Mouse (Mus musculus) ES-Bruce4 (cell line): ENCODE results near the gene Obp2b.

Experiments
- CTCF ChIP-seq: IDR thresholded peaks from one replicate; pipeline ENCODE4 v1.8.1; 2011; ENCODE audit warnings: low read depth, low read length
- EP300 ChIP-seq: IDR thresholded peaks from 2 replicates; pipeline ENCODE4 v1.6.1; 2011; ENCODE audit warnings: low read depth, low read length; ENCODE audit not compliant: insufficient read depth
- POLR2A ChIP-seq: IDR thresholded peaks from one replicate; pipeline ENCODE4 v1.8.1; 2011; ENCODE audit warnings: low read length; ENCODE audit not compliant: insufficient read depth

DNA sequence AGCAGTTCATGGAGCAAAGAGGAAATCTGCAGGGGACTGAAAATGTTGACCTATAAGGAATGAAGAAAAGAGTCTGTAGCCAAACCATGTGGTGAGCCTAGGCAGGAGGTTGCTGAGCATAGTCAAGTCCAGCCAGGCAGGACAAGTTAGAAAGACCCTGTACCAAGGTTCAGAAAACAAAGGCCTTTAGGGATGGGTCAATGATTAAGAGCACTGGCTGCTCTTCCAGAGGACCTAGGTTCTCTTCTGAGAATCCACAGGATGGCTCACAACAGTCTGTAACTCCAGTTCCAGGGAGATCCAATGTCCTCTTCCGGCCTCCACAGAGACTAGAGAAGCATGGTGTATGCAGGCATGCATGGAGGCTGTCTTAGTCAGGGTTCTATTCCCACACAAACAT, 17.4 kb downstream of the Obp2b start:
- TF ChIP-seq EP300 (no peak), POLR2A (no peak), CTCF (no peak)
